Mouse (Mus musculus) left cerebral cortex, postnatal 14 days (tissue): ENCODE results near the gene Camsap1. TPM values are rescaled to one million over a fixed set of nuclear protein-coding genes. Genes with fewer than 3 reads are reported as not detected.

Experiments
- DNase-seq, 2 experiments: peaks; one replicate each; pipeline ENCODE4 v3.0.0; 2021 to 2022; ENCODE audit warnings: low spot score in 2 of 2, mixed read lengths in 1 of 2
- intact Hi-C: fragments of 180-260 bp; cut with DNase I; formaldehyde crosslinking; loops from one replicate; pipeline ENCODE4 v1.15.1; 2025
- long read RNA-seq, 2 experiments: library from polyadenylated mRNA; stranded (forward); transcript quantifications; one replicate each; pipeline ENCODE4 v2.0.0; 2021
- total RNA-seq, 2 experiments: library from RNA; stranded (reverse); gene quantifications; 2 replicates each; pipeline ENCODE4 v1.2.3; 2021

The Camsap1 gene
- 100 to 1,000 TPM; 139 to 167 TPM for total RNA-seq
- long read RNA-seq, experiment 1, full-length matches to known transcripts: 2 of 40 reads
- long read RNA-seq, experiment 1, partial matches to known transcripts: 3 of 40 reads
- long read RNA-seq, experiment 1, other reads (novel, unspliced or antisense): 35 of 40 reads
- long read RNA-seq, experiment 2, partial matches to known transcripts: 10 of 50 reads
- long read RNA-seq, experiment 2, other reads (novel, unspliced or antisense): 40 of 50 reads

- peak; percentile 99 for DNase-seq
- intact Hi-C loops: no loop called here
Measured at GRCm38 (mm10) chr2:25983159-25983907, at the start of gene Camsap1. Gene Camsap1, minus strand, starts transcription at chr2:25983282.

DNA sequence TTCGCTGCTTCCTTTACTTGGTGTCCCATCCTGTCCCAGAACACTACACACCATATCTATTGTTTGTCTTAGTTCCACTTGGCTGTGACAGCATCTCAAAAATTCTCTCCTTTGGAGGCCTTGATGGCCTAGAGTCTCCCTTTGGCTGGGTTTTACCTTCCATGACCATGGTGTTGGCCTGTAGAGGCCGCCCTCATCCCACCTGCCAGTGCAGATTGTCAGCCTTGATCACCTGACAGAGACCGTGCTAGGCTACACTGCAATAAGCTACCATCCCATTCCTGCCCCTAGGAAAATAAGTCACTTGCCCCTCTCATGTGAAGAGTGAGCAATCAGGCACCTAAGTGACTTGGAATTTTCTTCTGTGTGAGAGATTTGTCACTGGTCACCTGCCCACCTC is 47.2 kb upstream of the Camsap1 start:
- no peak for DNase-seq
- intact Hi-C loops: no loop called here

- intact Hi-C loops: loop anchor here (2.0 kb wide), 1 partner anchor 116 kb away; no protein-coding TSS in a partner anchor
- DNase-seq: peak; percentile 57 to 70
Measured at GRCm38 (mm10) chr2:26024138-26025075, 41.3 kb upstream of the Camsap1 start.

GRCm38 (mm10) chr2:26022626-26023025 is 39.5 kb upstream of the Camsap1 start:
- intact Hi-C loops: no loop called here

DNA sequence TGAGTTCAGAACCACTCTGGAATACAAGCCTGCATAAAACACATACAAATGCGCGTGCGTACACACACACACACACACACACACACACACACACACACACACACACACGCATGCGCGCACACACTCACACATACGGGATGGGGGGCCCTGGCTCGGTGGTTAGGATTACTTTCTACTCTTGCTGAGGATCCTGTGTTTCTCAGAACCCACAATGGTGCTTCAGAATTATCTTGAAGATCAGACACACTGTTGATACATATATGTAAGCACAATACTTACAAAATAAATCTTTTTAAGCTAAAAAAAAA is 39.1 kb upstream of the Camsap1 start:
- no peak for DNase-seq
- intact Hi-C loops: no loop called here

More at GRCm38 (mm10) chr2:26022626-26023025, 39.5 kb upstream of the Camsap1 start:
- DNase-seq: no peak

DNA sequence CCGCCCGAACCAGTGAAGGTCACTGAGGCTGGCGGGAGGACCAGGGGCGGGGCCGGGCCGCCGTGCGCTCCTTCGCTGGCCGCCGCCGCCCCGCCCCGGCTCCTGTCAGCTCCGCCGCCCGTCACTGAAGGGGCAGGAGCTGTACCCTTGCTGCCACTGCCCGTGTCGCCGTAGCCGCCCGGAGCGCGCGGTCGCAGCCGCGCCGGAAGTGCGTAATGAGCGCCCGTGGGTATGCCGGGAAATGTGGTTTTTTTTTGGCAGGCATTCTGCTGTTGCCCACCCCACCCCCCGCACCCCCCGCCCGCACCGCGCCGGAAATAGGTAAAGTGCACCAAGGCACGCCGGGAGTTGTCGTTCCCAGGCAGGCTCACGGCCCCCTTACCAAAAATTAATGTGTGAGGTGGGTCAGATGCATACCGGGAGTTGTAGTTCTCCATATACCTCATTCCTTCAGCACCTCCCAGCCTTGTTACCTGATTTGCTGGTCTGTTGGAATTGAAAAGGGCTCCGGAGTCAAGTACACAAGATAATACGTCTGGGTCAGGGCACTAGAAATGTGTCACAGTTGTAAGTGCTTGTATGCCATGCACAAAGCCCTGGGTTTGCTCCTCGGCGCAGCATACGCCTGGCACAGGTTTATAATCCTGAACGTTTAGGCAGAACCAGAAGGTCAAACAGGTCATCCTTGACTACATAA is 38.6 kb upstream of the Camsap1 start, which contains the start of gene Ubac1:
Ubac1 (minus strand) TSS at position 187 of the 697 bp plus-strand sequence.
- peak; percentile 92 for DNase-seq

GRCm38 (mm10) chr2:26020714-26021560 is 37.9 kb upstream of the Camsap1 start:
- intact Hi-C loops: no loop called here
- DNase-seq: peak; percentile 50 to 58

More for the DNA sequence above, 38.6 kb upstream of the Camsap1 start, which contains the start of gene Ubac1:
- intact Hi-C loops: no loop called here

DNA sequence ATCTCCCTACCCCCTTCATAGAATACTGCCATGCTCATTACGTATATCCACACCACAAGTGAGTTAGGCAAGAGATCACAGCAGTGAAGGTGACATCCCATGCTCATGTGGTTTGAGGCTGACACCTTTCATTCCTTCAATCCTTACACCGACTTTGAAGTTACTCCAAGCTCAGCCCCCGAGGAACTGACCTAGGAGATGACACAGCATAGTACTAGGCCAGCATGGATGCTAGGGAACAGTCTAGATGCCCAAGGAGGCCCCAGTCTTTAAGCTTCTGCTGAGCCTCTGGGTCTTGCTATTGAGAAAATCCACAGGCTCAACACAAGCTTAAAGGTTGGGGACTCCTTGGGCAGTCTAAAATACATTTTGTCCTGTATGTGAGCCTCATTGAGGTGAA is 36.8 kb upstream of the Camsap1 start:
- DNase-seq: no peak

GRCm38 (mm10) chr2:26017326-26017725 is 34.2 kb upstream of the Camsap1 start:
- DNase-seq: no peak
- intact Hi-C loops: loop anchor here (10.0 kb wide), 1 partner anchor 183 kb away; no protein-coding TSS in a partner anchor

More for the DNA sequence above, 36.8 kb upstream of the Camsap1 start:
- intact Hi-C loops: loop anchor here (10.0 kb wide), 1 partner anchor 185 kb away; no protein-coding TSS in a partner anchor

DNA sequence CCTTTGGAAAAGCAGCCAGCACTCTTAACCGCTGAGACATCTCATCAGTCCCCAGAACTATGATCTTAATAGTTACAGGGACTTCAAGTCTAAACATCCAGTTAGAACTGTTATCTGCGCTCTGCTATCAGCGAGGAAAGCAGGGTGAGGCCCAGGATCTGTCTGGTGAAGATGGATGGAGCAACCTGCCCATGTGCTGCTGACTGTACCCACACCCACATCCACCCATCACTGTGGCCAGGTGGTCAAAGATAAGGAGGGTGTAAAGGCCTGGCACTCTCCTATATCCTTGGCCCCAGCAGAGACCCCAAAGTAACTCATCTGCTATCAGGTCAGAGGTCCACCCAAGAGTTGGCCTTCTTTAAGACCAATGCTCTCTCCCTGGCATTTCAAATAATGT is 30.6 kb upstream of the Camsap1 start:
- no peak for DNase-seq
- intact Hi-C loops: loop anchor here (10.0 kb wide), 1 partner anchor 179 kb away; no protein-coding TSS in a partner anchor

- DNase-seq: no peak
- intact Hi-C loops: loop anchor here (10.0 kb wide), 1 partner anchor 177 kb away; no protein-coding TSS in a partner anchor
Measured at GRCm38 (mm10) chr2:26011420-26011819, 28.3 kb upstream of the Camsap1 start.

GRCm38 (mm10) chr2:26002001-26002400 is 18.9 kb upstream of the Camsap1 start:
- no peak for DNase-seq
- intact Hi-C loops: no loop called here

GRCm38 (mm10) chr2:26001136-26001535 is 18.1 kb upstream of the Camsap1 start:
- intact Hi-C loops: no loop called here
- DNase-seq: no peak

- intact Hi-C loops: no loop called here
- DNase-seq: no peak
Measured at GRCm38 (mm10) chr2:25997716-25998115, 14.6 kb upstream of the Camsap1 start.

DNA sequence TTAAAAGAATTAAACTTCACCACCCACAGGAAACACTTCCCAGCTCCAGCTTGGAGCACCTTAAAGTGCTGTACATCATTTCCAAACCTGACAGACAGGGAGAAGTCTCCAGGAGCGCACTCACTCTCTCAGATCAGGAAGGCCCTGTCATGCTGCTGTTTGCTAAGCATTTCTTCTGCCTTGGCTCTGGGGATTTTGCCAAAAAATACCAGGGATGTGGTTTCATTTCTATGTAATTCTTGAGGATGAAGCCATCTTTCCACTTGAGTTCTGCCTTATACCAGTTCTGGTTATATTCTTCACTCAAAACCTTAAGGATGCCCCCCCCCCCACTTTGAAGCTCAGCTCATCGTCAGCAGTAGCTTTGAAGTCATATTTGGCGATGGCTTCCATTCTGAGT is 11.7 kb upstream of the Camsap1 start:
- no peak for DNase-seq
- intact Hi-C loops: no loop called here

DNA sequence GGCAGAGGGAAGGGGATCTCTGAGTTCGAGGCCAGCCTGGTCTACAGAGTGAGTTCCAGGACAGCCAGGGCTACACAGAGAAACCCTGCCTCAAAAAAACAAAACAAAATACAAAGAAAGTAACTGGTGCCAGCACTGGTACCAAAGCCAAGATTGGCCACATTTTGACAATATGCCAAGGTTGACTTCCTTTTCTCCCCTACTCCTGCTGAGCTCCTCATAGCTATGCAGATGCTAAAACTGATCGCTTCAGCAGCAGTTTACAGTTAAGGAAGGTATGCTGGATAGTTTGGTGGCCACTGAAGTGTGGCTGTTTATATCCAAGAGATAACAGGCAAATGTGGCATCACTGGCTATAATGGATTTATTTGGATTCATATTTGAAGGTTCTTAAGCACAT is 9.2 kb upstream of the Camsap1 start:
- no peak for DNase-seq
- intact Hi-C loops: no loop called here

DNA sequence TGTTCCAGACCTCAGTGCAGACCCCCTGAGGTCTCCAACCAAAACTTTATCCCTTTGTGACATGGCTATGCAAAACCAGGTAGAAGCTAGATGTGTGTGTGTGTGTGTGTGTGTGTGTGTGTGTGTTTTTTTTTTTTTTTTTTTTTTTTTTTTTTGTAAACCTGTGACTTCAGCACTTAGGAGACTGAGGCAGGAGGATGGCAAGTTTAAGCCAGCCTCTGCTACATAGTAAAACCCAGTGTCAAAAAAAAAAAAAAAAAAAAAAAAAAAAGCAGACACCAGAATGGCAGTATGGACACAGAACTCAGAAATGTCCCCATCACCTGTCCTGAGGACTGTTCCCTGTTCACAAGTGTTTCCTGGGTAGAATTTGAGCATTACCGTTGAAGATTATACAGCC is 6.6 kb upstream of the Camsap1 start:
- intact Hi-C loops: no loop called here
- DNase-seq: no peak

GRCm38 (mm10) chr2:25987817-25988216 is 4.7 kb upstream of the Camsap1 start:
- intact Hi-C loops: no loop called here
- DNase-seq: no peak
